Mouse (Mus musculus): Measurements from ENCODE around the gene Kdelr1.

DNA sequence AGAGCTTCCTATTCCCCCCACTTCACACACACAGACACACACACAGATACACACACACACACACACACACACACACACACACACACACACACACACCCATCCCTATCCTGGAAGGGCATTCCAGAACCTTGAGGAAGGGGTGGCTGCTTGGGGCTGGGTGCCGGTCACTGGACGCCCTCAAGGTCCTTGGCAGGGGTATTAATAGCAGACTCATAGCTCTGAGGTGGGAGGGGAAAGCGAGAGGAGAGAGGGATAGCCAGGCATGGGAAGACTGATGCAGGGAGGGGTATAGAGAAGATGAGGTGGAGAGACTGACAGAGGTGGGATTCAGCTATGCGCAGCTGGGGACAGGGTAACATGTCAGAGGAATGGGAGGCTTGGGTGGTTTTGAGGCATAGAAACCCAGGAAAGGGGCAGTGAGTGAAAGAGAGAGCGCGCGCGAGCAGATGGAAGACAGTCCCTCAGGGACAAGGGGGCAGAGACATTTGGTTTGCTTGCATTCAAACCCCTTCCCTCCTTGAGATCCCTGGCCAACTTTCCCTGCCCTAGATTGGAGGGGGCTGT, 3.4 kb upstream of the Kdelr1 start:
- no peak for TF ChIP-seq POLR2A (IDR thresholded peaks at IDR 0.05; ENCODE audit: borderline replicate concordance, extremely low read depth, low read depth, low read length)
- no peak for TF ChIP-seq CTCF (IDR thresholded peaks at IDR 0.05; ENCODE audit: insufficient read depth, low read length)
